18 mouse cellular contexts compared by ENCODE assay signal in the genomic region with DNA sequence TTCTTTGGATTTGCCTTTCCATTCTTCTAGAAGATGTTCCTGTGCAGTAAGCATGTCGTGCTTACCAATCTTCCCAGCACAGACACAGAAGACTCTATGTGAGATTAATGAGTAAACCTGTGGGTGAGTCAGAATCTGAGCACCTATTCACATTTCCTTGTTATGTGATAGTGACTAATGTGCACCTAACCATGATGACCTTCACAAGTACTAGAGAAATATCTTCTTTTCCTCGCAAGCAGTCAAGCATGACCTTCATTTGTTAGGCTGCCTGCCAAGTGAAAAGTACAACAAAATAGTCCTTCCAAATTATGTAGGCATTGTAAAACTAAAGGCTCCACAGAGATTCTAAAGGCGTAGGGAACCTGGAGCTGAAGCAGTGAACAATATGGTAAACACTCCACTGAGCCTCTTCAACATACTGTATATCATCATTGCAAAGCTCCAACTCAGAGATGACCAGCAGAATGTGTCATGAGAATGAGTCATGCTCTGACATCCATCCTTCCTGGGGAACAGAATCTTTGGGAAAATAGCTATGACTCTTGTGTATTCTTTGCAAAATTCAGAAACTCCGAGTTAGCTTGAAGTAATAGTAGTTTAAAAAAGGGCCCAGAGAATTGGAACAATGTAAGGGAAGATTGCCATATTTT.
DNase-seq lines count a peak whose midpoint lies in the region; ATAC-seq and TF ChIP-seq lines count a peak whose summit lies in the region.
"Had no signal": no experiment of that assay in that cellular context is flagged by ENCODE, and none has a peak within 500 bp of the region (broad histone marks: within the 10 kb centered on the region; RNA-seq: fewer than 3 reads in every experiment).

No protein-coding gene starts in this region.

- H3K9ac ChIP-seq in intestine, embryonic 16.5 days (ENCODE audit: low read depth, low read length) = no peak overlapping the region
- H3K9ac ChIP-seq: forebrain, embryonic 13.5 days; lung, embryonic 14.5 days; neural tube, embryonic 13.5 days had no signal

- H3K27me3 ChIP-seq in Patski = no peaks in the 10 kb centered on the region
- no peaks in the 10 kb centered on the region for H3K27me3 ChIP-seq in intestine, embryonic 16.5 days (replicated peaks; ENCODE audit: control insufficient read depth, insufficient read depth, low read length)
- H3K27me3 ChIP-seq: forebrain, embryonic 13.5 days; neural tube, embryonic 13.5 days had no signal

- intact Hi-C loops in heart, postnatal 10 days (cut with DNase I) = no loop called here

- TF ChIP-seq CTCF in Patski (IDR thresholded peaks at IDR 0.05) = no peak

- CTCF ChIA-PET in Patski (lab: Charles Lee) = no interaction called here

- H3K4me1 ChIP-seq in intestine, embryonic 16.5 days (ENCODE audit: control insufficient read depth, insufficient read depth, low read length) = no peaks in the 10 kb centered on the region
- H3K4me1 ChIP-seq: forebrain, embryonic 13.5 days; heart, embryonic 10.5 days; neural tube, embryonic 13.5 days had no signal

- in situ Hi-C loops in Patski (cut with MboI; ENCODE audit: low pct_unique_long_range_greater_than_20kb) = no loop called here

- H3K9me3 ChIP-seq in intestine, embryonic 16.5 days (ENCODE audit: control insufficient read depth, low read length) = no peaks in the 10 kb centered on the region
- H3K9me3 ChIP-seq: forebrain, embryonic 13.5 days; heart, embryonic 10.5 days; neural tube, embryonic 13.5 days had no signal

- ATAC-seq in Patski = peak; percentile 99
- peak; percentile 56; the same call in 1 of the 2 replicates for ATAC-seq in intestine, embryonic 16.5 days
- ATAC-seq: forebrain, embryonic 13.5 days had no signal

- no peak overlapping the region for H3K27ac ChIP-seq in intestine, embryonic 16.5 days (ENCODE audit: low read length)
- H3K27ac ChIP-seq: forebrain, embryonic 13.5 days; heart, embryonic 10.5 days; macrophage; neural tube, embryonic 13.5 days had no signal

- 76% methylated on average over 4 of the region's 4 CpGs for WGBS in intestine, embryonic 16.5 days

- no peak overlapping the region for H3K4me2 ChIP-seq in intestine, embryonic 16.5 days (ENCODE audit: low read depth, low read length)
- H3K4me2 ChIP-seq: forebrain, embryonic 13.5 days; lung, embryonic 14.5 days; midbrain, embryonic 11.5 days; neural tube, embryonic 13.5 days had no signal

- POLR2A ChIA-PET in Patski (lab: Charles Lee) = interaction anchor here (0.6 kb wide), 1 partner anchor 175 kb away, joined by 3 read pairs; no protein-coding TSS in a partner anchor

- DNase-seq in ovary, adult 18-20 months (ENCODE audit: low spot score) = peak; percentile 23
- no peak for DNase-seq in ovary, postnatal 10 days (ENCODE audit: low spot score)
- peak; percentile 95 for DNase-seq in Patski (ENCODE audit: low read depth, low spot score)
- peak; percentile 4 to 6 for DNase-seq in kidney, postnatal 36 days
- no peak for DNase-seq in retina, embryonic 14.5 days (ENCODE audit: low spot score)
- no peak for DNase-seq in heart, postnatal 10 days
- DNase-seq: cerebellum, adult 11 months; cerebellum, postnatal 25 days; gastrocnemius, postnatal 36 days; heart, postnatal 14 days; lung, embryonic 14.5 days; thymus, postnatal 4 days had no signal

- H3K36me3 ChIP-seq in intestine, embryonic 16.5 days (ENCODE audit: control insufficient read depth, insufficient read depth, low read length) = no peaks in the 10 kb centered on the region
- H3K36me3 ChIP-seq: heart, embryonic 10.5 days; neural tube, embryonic 13.5 days had no signal

- no peak overlapping the region for H3K4me3 ChIP-seq in intestine, embryonic 16.5 days (ENCODE audit: low read length)
- H3K4me3 ChIP-seq: forebrain, embryonic 13.5 days; heart, embryonic 10.5 days; neural tube, embryonic 13.5 days had no signal

Comparison
In these comparisons a context has a peak if more than half of its experiments do, and no peak if none do; other contexts are left out.
1. DNase-seq: peak in ovary, adult 18-20 months (single experiment), Patski (single experiment) and kidney, postnatal 36 days (2 of 2); none in ovary, postnatal 10 days (single experiment), retina, embryonic 14.5 days (single experiment) and heart, postnatal 10 days (0 of 2).